Mouse (Mus musculus) left cerebral cortex, postnatal 36 days (tissue): ENCODE measurements around the gene Nfkbie. TPM values are rescaled to one million over a fixed set of nuclear protein-coding genes. Genes with fewer than 3 reads are reported as not detected.

ENCODE experiments used
- DNase-seq, 2 experiments: peaks; one replicate each; pipeline ENCODE4 v3.0.0; 2021 to 2022; ENCODE audit warnings: low spot score in 2 of 2, mixed read lengths in 1 of 2
- intact Hi-C: fragments of 180-260 bp; cut with DNase I; formaldehyde crosslinking; loops from one replicate; pipeline ENCODE4 v1.15.1; 2025
- total RNA-seq, 2 experiments: library from RNA; stranded (reverse); gene quantifications; 2 replicates each; pipeline ENCODE4 v1.2.3; 2021

The Nfkbie gene
- total RNA-seq, 2 experiments from 2014 or later, result 1.7 to 2.7 TPM

DNA sequence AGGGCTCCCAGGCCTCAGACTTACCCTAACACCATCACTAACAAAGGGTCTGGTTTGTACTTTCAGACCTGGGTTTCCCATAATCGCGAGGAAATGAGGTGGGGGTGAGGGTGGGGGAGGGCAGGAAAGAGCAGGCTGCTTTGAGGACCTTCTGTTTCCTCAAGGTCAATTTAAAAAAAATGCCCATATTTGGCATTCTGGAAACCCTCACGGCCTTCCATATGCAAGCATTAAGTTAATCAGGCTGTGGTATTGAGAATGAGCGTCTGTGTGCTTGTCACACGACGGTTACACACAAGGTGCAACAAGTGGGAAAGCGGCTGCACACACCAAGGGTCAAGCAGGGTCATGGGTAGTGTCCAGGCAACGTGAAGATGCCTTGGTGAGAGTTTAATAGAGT lies 56.5 kb downstream of the Nfkbie start:
- no peak for DNase-seq
- intact Hi-C loops, result no loop called here

Other genes starting within 250 kb of the Nfkbie start
- 10 to 100 TPM; 55.2 to 56.0 TPM for gene Cdc5l, start 122.0 kb upstream of the Nfkbie start, total RNA-seq
- 1 to 10 TPM; 7.2 to 8.3 TPM for gene Spats1, start 80.3 kb upstream of the Nfkbie start, total RNA-seq
- 10 to 100 TPM; 23.1 to 26.4 TPM for gene Aars2, start 48.9 kb upstream of the Nfkbie start, total RNA-seq
- 1 to 10 TPM; 1.3 to 1.9 TPM for gene Tcte1, start 32.3 kb upstream of the Nfkbie start, total RNA-seq
- gene Tmem151b, start 6.0 kb upstream of the Nfkbie start, total RNA-seq, result 100 to 1,000 TPM; 120 to 121 TPM
- gene Slc35b2, start 8.2 kb downstream of the Nfkbie start, total RNA-seq, result 10 to 100 TPM; 24.7 to 33.0 TPM
- 1,000 to 10,000 TPM; 1,413 to 1,526 TPM for gene Hsp90ab1, start 17.6 kb downstream of the Nfkbie start, total RNA-seq
- gene Slc29a1, start 43.9 kb downstream of the Nfkbie start, total RNA-seq, result 10 to 100 TPM; 17.1 to 23.2 TPM
- gene Mymx, start 46.4 kb downstream of the Nfkbie start, total RNA-seq, result not detected
- under 1 TPM; 0.12 to 0.66 TPM for gene Capn11, start 103.6 kb downstream of the Nfkbie start, total RNA-seq
- 10 to 100 TPM; 38.3 to 47.5 TPM for gene Mrpl14, start 130.6 kb downstream of the Nfkbie start, total RNA-seq
- 100 to 1,000 TPM; 177 to 186 TPM for gene Tmem63b, start 131.2 kb downstream of the Nfkbie start, total RNA-seq
- not detected for gene 1600014C23Rik, start 178.1 kb downstream of the Nfkbie start, total RNA-seq